Mouse (Mus musculus): Measurements from ENCODE around the gene Kcna2.

Gene Kcna2

DNA sequence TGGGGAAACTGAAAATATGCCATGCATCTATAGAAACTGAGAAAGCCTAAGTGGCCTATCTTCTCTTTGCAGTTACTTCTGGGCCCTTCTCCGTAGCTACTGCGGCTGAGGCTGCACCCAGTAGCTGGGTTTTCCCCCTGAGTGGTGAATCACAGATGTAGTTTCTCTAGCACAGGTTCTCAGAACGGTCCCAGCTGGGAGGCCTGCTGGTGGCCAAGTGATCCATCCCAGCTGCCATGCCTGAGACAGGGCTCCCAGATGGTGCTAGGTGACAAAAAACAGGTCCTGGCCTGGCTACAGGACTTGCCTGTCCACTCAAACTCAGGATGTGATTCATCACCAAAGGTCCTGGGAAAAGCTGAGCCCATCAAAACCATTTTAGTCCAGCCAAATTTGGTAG, 24.3 kb upstream of the Kcna2 start:
- peaks cover 15% of the 10 kb centered on the region; the same call in 1 of the 2 replicates for H3K27me3 ChIP-seq (ENCODE audit: insufficient read depth, low read length)
- H3K9me3 ChIP-seq (ENCODE audit: low read length): no peaks in the 10 kb centered on the region
- TF ChIP-seq CTCF (conservative IDR thresholded peaks at IDR 0.05; ENCODE audit: low read length): no peak
- TF ChIP-seq POU5F1 (IDR thresholded peaks at IDR 0.05; ENCODE audit: borderline replicate concordance, low read length): no peak
- TF ChIP-seq NANOG (IDR thresholded peaks at IDR 0.05; ENCODE audit: borderline replicate concordance, low read length): no peak
- H3K4me3 ChIP-seq (replicated peaks; ENCODE audit: low read length): no peak overlapping the region
- no peaks in the 10 kb centered on the region for H3K4me1 ChIP-seq (replicated peaks; ENCODE audit: low read depth, low read length)
- no peaks in the 10 kb centered on the region for H3K36me3 ChIP-seq (ENCODE audit: insufficient read depth, low read length)

DNA sequence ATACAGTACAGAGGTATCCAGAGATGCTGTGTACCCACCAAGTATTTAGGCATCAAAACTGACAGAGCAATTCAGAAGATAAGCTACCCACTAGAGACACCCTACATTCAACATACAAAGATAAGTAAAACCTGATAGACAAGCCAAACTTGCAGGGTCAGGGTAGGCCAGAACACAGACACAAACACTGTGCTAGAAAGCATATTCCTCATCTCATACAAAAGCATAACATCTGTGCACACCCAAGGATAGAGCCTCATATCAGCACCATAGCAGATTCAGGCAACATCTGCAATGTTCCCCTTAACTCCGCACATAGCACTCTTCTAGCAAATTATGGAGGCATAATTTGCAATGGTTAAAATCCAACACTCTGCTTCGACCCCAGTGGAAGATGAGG, 23.8 kb upstream of the Kcna2 start:
- no peaks in the 10 kb centered on the region for H3K36me3 ChIP-seq (ENCODE audit: insufficient read depth, low read length)
- peaks cover 15% of the 10 kb centered on the region; the same call in 1 of the 2 replicates for H3K27me3 ChIP-seq (ENCODE audit: insufficient read depth, low read length)
- H3K4me3 ChIP-seq (replicated peaks; ENCODE audit: low read length): no peak overlapping the region
- H3K4me1 ChIP-seq (replicated peaks; ENCODE audit: low read depth, low read length): no peaks in the 10 kb centered on the region
- H3K9me3 ChIP-seq (ENCODE audit: low read length): no peaks in the 10 kb centered on the region
- TF ChIP-seq CTCF (conservative IDR thresholded peaks at IDR 0.05; ENCODE audit: low read length) (no peak), NANOG (IDR thresholded peaks at IDR 0.05; ENCODE audit: borderline replicate concordance, low read length) (no peak), POU5F1 (IDR thresholded peaks at IDR 0.05; ENCODE audit: borderline replicate concordance, low read length) (no peak)

DNA sequence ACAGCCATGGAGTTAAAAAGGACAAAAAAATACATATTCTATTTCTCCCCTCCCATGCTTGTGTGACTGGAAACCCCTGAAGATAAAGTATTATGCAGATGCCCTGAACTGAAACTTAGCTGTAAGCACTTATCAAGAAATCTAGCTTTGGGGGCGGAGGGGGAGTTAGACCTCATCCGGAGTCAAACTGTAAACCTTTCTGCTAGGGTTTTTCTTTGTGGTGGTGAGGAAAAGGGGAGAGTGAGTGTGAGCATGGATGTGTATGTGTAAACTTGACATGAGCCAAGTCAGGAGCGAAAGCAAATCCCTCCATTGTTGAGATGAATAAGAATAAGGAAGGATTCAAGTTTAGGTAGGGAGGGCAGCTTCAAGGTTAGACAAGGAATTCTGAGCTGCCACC, 20.1 kb upstream of the Kcna2 start:
- no peaks in the 10 kb centered on the region for H3K4me1 ChIP-seq (replicated peaks; ENCODE audit: low read depth, low read length)
- TF ChIP-seq POU5F1 (IDR thresholded peaks at IDR 0.05; ENCODE audit: borderline replicate concordance, low read length) (no peak), CTCF (conservative IDR thresholded peaks at IDR 0.05; ENCODE audit: low read length) (no peak), NANOG (IDR thresholded peaks at IDR 0.05; ENCODE audit: borderline replicate concordance, low read length) (no peak)
- H3K9me3 ChIP-seq (ENCODE audit: low read length): no peaks in the 10 kb centered on the region
- no peaks in the 10 kb centered on the region for H3K36me3 ChIP-seq (ENCODE audit: insufficient read depth, low read length)
- H3K27me3 ChIP-seq (ENCODE audit: insufficient read depth, low read length): no peaks in the 10 kb centered on the region; the same call in 1 of the 2 replicates
- H3K4me3 ChIP-seq (replicated peaks; ENCODE audit: low read length): no peak overlapping the region

DNA sequence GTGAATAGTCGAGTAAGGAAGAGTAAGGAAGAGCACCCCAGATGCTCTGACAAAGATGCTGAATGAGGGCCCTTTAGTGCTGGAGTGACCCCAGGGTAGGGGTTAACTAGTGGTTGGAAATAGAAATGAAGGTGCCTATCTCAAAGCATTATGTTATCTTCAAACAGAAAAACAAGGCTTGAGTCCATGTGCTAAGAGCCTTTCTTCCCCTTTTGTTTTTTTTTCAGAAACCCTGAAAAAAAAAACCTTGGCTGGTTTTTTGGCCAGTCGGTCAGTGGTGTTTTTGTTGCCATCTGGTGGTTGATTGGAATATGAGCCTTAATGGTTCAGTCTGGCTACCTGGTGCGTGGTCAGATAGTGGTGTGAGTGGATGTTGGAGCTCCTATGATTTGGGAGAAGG, 19.7 kb upstream of the Kcna2 start:
- H3K4me1 ChIP-seq (replicated peaks; ENCODE audit: low read depth, low read length): no peaks in the 10 kb centered on the region
- no peaks in the 10 kb centered on the region for H3K36me3 ChIP-seq (ENCODE audit: insufficient read depth, low read length)
- no peaks in the 10 kb centered on the region; the same call in 1 of the 2 replicates for H3K27me3 ChIP-seq (ENCODE audit: insufficient read depth, low read length)
- H3K4me3 ChIP-seq (replicated peaks; ENCODE audit: low read length): no peak overlapping the region
- H3K9me3 ChIP-seq (ENCODE audit: low read length): no peaks in the 10 kb centered on the region
- TF ChIP-seq CTCF (conservative IDR thresholded peaks at IDR 0.05; ENCODE audit: low read length): peak; percentile 38
- no peak for TF ChIP-seq POU5F1 (IDR thresholded peaks at IDR 0.05; ENCODE audit: borderline replicate concordance, low read length)

DNA sequence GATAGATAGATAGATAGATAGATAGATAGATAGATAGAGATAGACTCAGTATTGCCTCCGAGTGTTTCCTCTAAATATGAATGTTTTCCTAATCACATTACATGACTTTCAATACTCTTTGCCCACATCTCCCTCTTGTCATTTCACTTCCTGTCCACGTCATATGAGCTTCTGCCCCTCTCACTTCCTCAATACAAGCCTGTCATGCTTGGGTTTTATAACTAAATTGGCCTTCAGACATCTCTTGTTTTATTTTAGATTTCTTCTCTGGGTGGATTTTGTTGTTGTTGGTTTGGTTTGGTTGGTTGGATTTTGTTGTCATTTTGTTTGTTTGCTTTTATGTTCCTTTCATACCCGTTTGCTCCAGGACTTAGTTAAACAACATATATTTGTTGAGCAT, 16.4 kb upstream of the Kcna2 start:
- no peaks in the 10 kb centered on the region for H3K9me3 ChIP-seq (ENCODE audit: low read length)
- H3K36me3 ChIP-seq (ENCODE audit: insufficient read depth, low read length): no peaks in the 10 kb centered on the region
- no peak overlapping the region for H3K4me3 ChIP-seq (replicated peaks; ENCODE audit: low read length)
- TF ChIP-seq CTCF (conservative IDR thresholded peaks at IDR 0.05; ENCODE audit: low read length) (no peak), POU5F1 (IDR thresholded peaks at IDR 0.05; ENCODE audit: borderline replicate concordance, low read length) (no peak), NANOG (IDR thresholded peaks at IDR 0.05; ENCODE audit: borderline replicate concordance, low read length) (no peak)
- H3K27me3 ChIP-seq (ENCODE audit: insufficient read depth, low read length): no peaks in the 10 kb centered on the region; the same call in 1 of the 2 replicates
- no peaks in the 10 kb centered on the region for H3K4me1 ChIP-seq (replicated peaks; ENCODE audit: low read depth, low read length)

DNA sequence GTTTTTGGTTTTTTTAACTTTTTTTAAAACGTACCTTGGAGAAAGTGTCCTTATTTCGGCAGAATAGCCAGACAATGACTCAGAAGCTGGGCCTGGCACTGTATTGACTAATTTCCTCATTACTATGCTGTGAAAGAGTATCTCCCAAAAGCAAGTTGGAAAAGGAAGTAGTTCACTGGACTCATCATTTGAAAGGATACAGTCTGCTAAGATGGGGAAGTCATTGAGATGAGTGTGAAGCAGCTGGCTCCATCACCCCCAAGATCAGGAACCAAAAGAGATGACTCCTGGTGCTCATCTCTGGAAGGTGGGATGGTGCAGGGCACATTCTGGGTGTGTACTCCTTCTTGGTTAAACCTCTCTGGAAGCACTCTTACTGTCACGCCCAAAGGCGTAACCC, 13.5 kb upstream of the Kcna2 start:
- TF ChIP-seq CTCF (conservative IDR thresholded peaks at IDR 0.05; ENCODE audit: low read length): no peak
- TF ChIP-seq POU5F1 (IDR thresholded peaks at IDR 0.05; ENCODE audit: borderline replicate concordance, low read length): no peak
- TF ChIP-seq NANOG (IDR thresholded peaks at IDR 0.05; ENCODE audit: borderline replicate concordance, low read length): no peak
- no peaks in the 10 kb centered on the region for H3K36me3 ChIP-seq (ENCODE audit: insufficient read depth, low read length)
- no peaks in the 10 kb centered on the region for H3K4me1 ChIP-seq (replicated peaks; ENCODE audit: low read depth, low read length)
- H3K27me3 ChIP-seq (ENCODE audit: insufficient read depth, low read length): peaks cover 9% of the 10 kb centered on the region
- H3K9me3 ChIP-seq (ENCODE audit: low read length): no peaks in the 10 kb centered on the region
- H3K4me3 ChIP-seq (replicated peaks; ENCODE audit: low read length): no peak overlapping the region

DNA sequence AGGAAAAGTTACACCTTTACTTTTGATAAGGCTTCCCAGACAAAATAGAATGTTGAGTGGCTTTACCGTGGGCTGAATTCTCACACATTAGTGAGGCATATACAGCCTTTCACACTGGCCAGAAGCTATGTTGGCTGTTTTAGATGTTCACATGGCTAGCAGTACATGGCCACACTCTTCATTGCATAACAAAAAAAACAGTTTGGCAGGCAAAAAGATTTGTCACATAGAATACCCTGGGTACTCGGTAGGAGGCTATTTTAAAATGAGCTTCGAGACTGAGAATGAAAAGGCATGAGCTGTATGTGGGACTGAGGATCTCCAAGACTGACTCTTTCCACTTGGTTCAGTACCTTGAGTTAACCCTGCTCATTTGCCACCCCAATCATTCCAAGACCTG, 12.1 kb upstream of the Kcna2 start:
- peaks cover 18% of the 10 kb centered on the region for H3K27me3 ChIP-seq (ENCODE audit: insufficient read depth, low read length)
- no peak overlapping the region for H3K4me3 ChIP-seq (replicated peaks; ENCODE audit: low read length)
- no peaks in the 10 kb centered on the region for H3K36me3 ChIP-seq (ENCODE audit: insufficient read depth, low read length)
- no peaks in the 10 kb centered on the region for H3K4me1 ChIP-seq (replicated peaks; ENCODE audit: low read depth, low read length)
- no peaks in the 10 kb centered on the region for H3K9me3 ChIP-seq (ENCODE audit: low read length)
- no peak for TF ChIP-seq NANOG (IDR thresholded peaks at IDR 0.05; ENCODE audit: borderline replicate concordance, low read length)

DNA sequence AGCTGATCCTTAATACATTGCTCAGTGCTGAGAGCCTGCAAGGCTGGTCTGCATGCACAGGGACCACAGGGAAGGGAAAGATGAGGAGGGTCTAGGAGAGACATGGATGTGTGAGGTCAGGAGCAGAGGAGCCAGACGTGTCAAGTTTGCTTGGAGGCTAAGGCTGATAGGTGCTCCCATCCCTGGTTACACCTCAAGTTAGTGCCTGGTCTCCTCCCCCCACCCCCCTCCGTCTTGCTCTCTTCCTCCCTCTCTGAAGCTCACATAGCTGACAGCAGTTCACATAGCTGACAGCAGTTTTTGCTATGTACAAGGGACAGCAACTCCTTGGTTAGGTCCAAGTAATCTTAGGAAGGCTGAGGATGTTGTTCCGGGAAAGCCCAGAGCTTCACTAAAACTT, 11.5 kb upstream of the Kcna2 start:
- H3K9me3 ChIP-seq (ENCODE audit: low read length): no peaks in the 10 kb centered on the region
- peaks cover 21% of the 10 kb centered on the region; the same call in 1 of the 2 replicates for H3K27me3 ChIP-seq (ENCODE audit: insufficient read depth, low read length)
- TF ChIP-seq NANOG (IDR thresholded peaks at IDR 0.05; ENCODE audit: borderline replicate concordance, low read length): no peak
- TF ChIP-seq POU5F1 (IDR thresholded peaks at IDR 0.05; ENCODE audit: borderline replicate concordance, low read length): no peak
- TF ChIP-seq CTCF (conservative IDR thresholded peaks at IDR 0.05; ENCODE audit: low read length): no peak
- no peaks in the 10 kb centered on the region for H3K36me3 ChIP-seq (ENCODE audit: insufficient read depth, low read length)
- H3K4me3 ChIP-seq (replicated peaks; ENCODE audit: low read length): no peak overlapping the region
- H3K4me1 ChIP-seq (replicated peaks; ENCODE audit: low read depth, low read length): no peaks in the 10 kb centered on the region

DNA sequence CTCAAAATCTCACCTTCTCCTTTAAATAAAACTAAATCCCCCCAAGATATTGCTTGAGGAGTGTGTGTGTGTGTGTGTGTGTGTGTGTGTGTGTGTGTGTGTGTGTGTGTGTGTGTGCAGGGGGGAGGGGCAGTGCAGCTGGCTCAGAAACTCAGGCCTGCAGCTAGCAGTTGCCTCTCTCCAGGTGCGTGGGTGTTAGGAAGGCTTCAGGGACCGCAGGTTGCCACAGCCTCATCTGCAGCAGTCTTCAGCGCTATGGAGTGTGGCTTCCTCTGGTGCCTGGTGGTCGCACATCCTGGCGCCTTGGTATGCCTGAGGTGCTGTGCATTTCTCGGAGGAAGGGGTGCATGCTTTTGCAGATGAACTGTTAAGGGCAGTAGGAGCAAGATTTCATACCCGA, 10.9 kb upstream of the Kcna2 start:
- Histone ChIP-seq H3K4me3 (replicated peaks; ENCODE audit: low read length) (no peak overlapping the region), H3K9me3 (ENCODE audit: low read length) (no peaks in the 10 kb centered on the region), H3K36me3 (ENCODE audit: insufficient read depth, low read length) (no peaks in the 10 kb centered on the region), H3K27me3 (ENCODE audit: insufficient read depth, low read length) (peaks cover 22% of the 10 kb centered on the region), H3K4me1 (replicated peaks; ENCODE audit: low read depth, low read length) (no peaks in the 10 kb centered on the region)
- no peak for TF ChIP-seq POU5F1 (IDR thresholded peaks at IDR 0.05; ENCODE audit: borderline replicate concordance, low read length)
- TF ChIP-seq CTCF (conservative IDR thresholded peaks at IDR 0.05; ENCODE audit: low read length): no peak
- no peak for TF ChIP-seq NANOG (IDR thresholded peaks at IDR 0.05; ENCODE audit: borderline replicate concordance, low read length)

All from E14TG2a.4 (cell line).